Mouse (Mus musculus) MEL (cell line): Measurements from ENCODE around the gene Miga2. TPM values are rescaled to one million over a fixed set of nuclear protein-coding genes. Genes with fewer than 3 reads are reported as not detected.

Source experiments
- polyA plus RNA-seq, 2 experiments: library from polyadenylated mRNA; stranded (reverse) in 1 of 2; unstranded in 1 of 2; fragments of >175 nt in 1 of 2; fragments of >200 nt in 1 of 2; gene quantifications; 2 replicates each; pipeline versions ENCODE4 v1.2.1 to v1.2.4; 2012; ENCODE audit warnings: low replicate concordance in 2 of 2, low read depth in 1 of 2; ENCODE audit not compliant: insufficient read length in 2 of 2, insufficient read depth in 1 of 2, missing spikeins in 1 of 2
- total RNA-seq: library from RNA; depleted of rRNA; stranded (reverse); fragments of 300-350 nt; gene quantifications from 2 replicates; pipeline ENCODE4 v1.2.3, GENCODE M21; 2012; rRNA removed

Gene Miga2
- total and polyA plus RNA-seq, 3 experiments = 20.3 to 25.8 TPM; not detected in 1

Other genes starting within 250 kb of the Miga2 start
- 3.9 and 4.3 TPM in 2 replicates for gene Zer1, start 239.6 kb upstream of the Miga2 start, total RNA-seq
- 10 to 100 TPM in 1 of 2 experiments, not detected in 1; 14.0 TPM for gene Zer1, start 239.6 kb upstream of the Miga2 start, polyA plus RNA-seq
- 49.1 and 62.4 TPM in 2 replicates for gene Tbc1d13, start 230.5 kb upstream of the Miga2 start, total RNA-seq
- 10 to 100 TPM in 1 of 2 experiments, not detected in 1; 78.5 TPM for gene Tbc1d13, start 230.5 kb upstream of the Miga2 start, polyA plus RNA-seq
- gene Endog, start 192.7 kb upstream of the Miga2 start, total RNA-seq = 27.2 and 27.9 TPM in 2 replicates
- 10 to 100 TPM in 1 of 2 experiments, not detected in 1; 19.4 TPM for gene Endog, start 192.7 kb upstream of the Miga2 start, polyA plus RNA-seq
- gene Spout1, start 185.8 kb upstream of the Miga2 start, total RNA-seq = 68.0 and 83.6 TPM in 2 replicates
- gene Spout1, start 185.8 kb upstream of the Miga2 start, polyA plus RNA-seq = 100 to 1,000 TPM; 103 to 220 TPM
- gene Kyat1, start 158.4 kb upstream of the Miga2 start, total RNA-seq = 9.5 and 10.3 TPM in 2 replicates
- gene Kyat1, start 158.4 kb upstream of the Miga2 start, polyA plus RNA-seq = 10 to 100 TPM in 1 of 2 experiments, not detected in 1; 14.9 TPM
- 7.2 and 8.3 TPM in 2 replicates for gene Lrrc8a, start 126.5 kb upstream of the Miga2 start, total RNA-seq
- 1 to 10 TPM in 1 of 2 experiments, not detected in 1; 6.9 TPM for gene Lrrc8a, start 126.5 kb upstream of the Miga2 start, polyA plus RNA-seq
- gene Gm28035, start 123.7 kb upstream of the Miga2 start, total RNA-seq = 0.10 TPM in 1 of 2 replicates, not detected in the other
- gene Gm28035, start 123.7 kb upstream of the Miga2 start, polyA plus RNA-seq = under 1 TPM in 1 of 2 experiments, not detected in 1; 0.26 TPM
- gene Phyhd1, start 98.0 kb upstream of the Miga2 start, total RNA-seq = 0.19 TPM in 1 of 2 replicates, not detected in the other
- gene Phyhd1, start 98.0 kb upstream of the Miga2 start, polyA plus RNA-seq = 1 to 10 TPM in 1 of 2 experiments, not detected in 1; 1.6 TPM
- gene Gm28038, start 83.2 kb upstream of the Miga2 start, total RNA-seq = not detected in 2 replicates
- not detected for gene Gm28038, start 83.2 kb upstream of the Miga2 start, polyA plus RNA-seq
- gene Dolk, start 77.9 kb upstream of the Miga2 start, total RNA-seq = 13.7 and 21.7 TPM in 2 replicates
- 10 to 100 TPM in 1 of 2 experiments, not detected in 1; 18.5 TPM for gene Dolk, start 77.9 kb upstream of the Miga2 start, polyA plus RNA-seq
- gene Nup188, start 77.8 kb upstream of the Miga2 start, total RNA-seq = 58.6 and 63.2 TPM in 2 replicates
- 100 to 1,000 TPM in 1 of 2 experiments, not detected in 1; 119 TPM for gene Nup188, start 77.8 kb upstream of the Miga2 start, polyA plus RNA-seq
- gene Sh3glb2, start 4.9 kb upstream of the Miga2 start, total RNA-seq = 38.5 and 48.0 TPM in 2 replicates
- 10 to 100 TPM in 1 of 2 experiments, not detected in 1; 60.1 TPM for gene Sh3glb2, start 4.9 kb upstream of the Miga2 start, polyA plus RNA-seq
- 24.6 and 28.0 TPM in 2 replicates for gene Dolpp1, start 28.0 kb downstream of the Miga2 start, total RNA-seq
- gene Dolpp1, start 28.0 kb downstream of the Miga2 start, polyA plus RNA-seq = 10 to 100 TPM in 1 of 2 experiments, not detected in 1; 37.5 TPM
- gene Crat, start 51.6 kb downstream of the Miga2 start, total RNA-seq = 22.0 and 23.9 TPM in 2 replicates
- gene Crat, start 51.6 kb downstream of the Miga2 start, polyA plus RNA-seq = 10 to 100 TPM in 1 of 2 experiments, not detected in 1; 93.9 TPM
- gene Ptpa, start 51.8 kb downstream of the Miga2 start, total RNA-seq = 139 and 159 TPM in 2 replicates
- gene Ptpa, start 51.8 kb downstream of the Miga2 start, polyA plus RNA-seq = 100 to 1,000 TPM in 1 of 2 experiments, not detected in 1; 382 TPM
- gene Ier5l, start 110.0 kb downstream of the Miga2 start, total RNA-seq = not detected in 2 replicates
- gene Ier5l, start 110.0 kb downstream of the Miga2 start, polyA plus RNA-seq = under 1 TPM in 1 of 2 experiments, not detected in 1; 0.06 TPM
- not detected in 2 replicates for gene Cstad, start 230.8 kb downstream of the Miga2 start, total RNA-seq
- not detected for gene Cstad, start 230.8 kb downstream of the Miga2 start, polyA plus RNA-seq